Mouse (Mus musculus) adrenal gland, postnatal 10 days (tissue): ENCODE measurements around the gene Tbc1d10b. TPM values are rescaled to one million over a fixed set of nuclear protein-coding genes. Genes with fewer than 3 reads are reported as not detected.
"Not testable (repeated sequence)": the region's sequence is repeated elsewhere in the genome, so short reads cannot be mapped to it uniquely, and the experiment has no call there.

ENCODE experiments used
- DNase-seq: peaks from one replicate; pipeline ENCODE4 v3.0.0; 2021; ENCODE audit warnings: mixed read lengths
- total RNA-seq, 2 experiments: library from RNA; stranded (reverse); gene quantifications; 2 replicates each; pipeline ENCODE4 v1.2.3; 2021

Gene Tbc1d10b
- total RNA-seq, 2 experiments from 2014 or later, result 39.0 to 40.5 TPM

DNA sequence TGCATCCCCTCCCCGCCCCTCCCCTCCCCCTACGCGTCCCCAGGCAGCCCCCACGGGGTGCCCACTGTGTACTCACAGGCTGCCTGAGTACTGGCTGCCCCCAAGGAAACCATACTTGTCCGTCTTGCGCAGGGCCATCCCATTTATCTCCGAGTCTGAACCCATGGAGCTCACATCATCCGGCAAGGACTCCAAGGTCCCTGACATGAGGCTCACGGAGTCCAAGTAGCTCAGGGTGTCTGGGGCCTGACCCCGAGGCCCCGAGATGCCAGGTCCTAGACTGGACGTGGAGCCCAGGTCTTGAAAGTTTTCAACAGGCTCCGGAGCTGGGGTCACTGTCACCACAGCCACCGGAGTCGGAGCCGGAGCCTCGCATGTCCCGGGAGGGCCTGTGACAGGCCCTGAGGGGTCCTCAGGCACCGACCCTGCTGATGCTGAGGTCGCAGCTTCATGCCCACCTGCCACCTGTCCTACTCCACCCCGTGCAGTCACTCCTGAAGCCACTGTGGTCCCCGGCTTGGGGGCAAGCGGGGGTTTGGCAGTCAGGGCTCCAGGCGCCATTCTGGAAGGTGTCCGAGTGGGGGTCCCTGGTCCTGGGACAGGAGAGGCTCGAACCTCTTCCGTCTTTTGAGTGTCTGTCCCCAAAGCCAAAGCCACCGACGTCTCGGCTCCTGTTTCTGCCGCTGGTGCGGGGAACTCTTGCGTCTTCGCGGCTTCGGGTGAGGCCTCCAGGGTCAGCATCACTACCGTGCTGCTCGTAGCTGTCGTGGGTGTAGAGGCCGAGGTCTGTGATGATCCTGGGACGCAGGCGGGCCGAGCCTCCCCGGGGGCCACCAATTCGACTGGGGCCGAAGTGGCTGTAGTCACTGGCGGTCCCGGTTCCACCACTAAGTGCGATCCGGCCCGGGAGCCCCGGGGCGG, 634 bp downstream of the Tbc1d10b start:
- peak; percentile 36 for DNase-seq

GRCm38 (mm10) chr7:127206606-127207005, 1.7 kb downstream of the Tbc1d10b start:
- DNase-seq, result no peak

GRCm38 (mm10) chr7:127196484-127196883, 11.8 kb downstream of the Tbc1d10b start:
- DNase-seq, result no peak

DNA sequence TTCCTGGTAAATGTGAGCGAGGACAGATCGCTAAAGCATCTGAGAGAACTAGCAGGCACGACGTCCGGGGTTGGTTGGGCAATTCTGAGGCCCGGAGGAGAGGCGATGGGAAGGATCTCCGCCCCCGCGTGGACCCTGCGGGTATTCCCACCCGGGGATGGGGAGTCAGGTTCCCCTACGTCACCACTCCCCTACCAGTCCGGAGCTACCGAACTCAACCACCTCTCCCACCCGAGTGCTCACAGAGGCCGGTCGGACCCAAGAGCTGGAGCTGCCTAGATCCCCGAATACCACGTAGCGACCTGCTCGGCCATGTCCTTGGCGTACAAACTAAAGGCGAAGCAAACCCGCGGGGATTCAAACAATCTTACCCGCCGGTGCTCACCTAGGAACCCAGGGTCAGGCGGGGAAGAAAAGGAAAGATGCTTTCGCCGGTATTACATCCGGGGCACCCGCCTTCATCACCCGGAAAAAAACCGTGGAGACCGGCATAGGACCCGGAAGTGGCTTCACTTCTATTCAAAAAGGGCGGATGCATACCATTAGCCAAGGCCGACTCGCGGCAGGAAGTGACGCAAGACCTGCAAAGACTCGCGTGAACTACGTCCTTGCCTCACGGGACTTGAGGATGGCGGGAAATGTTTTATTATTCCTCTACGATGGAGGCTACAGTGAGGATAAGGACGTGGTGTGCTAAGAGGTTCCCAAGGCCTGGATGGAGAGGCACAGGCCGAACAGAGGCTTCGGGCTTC, 12.5 kb downstream of the Tbc1d10b start, which contains the start of gene Cd2bp2:
Gene Cd2bp2, minus strand, starts transcription at position 507 of the 752 bp plus-strand sequence.
- peak; percentile 96 for DNase-seq

DNA sequence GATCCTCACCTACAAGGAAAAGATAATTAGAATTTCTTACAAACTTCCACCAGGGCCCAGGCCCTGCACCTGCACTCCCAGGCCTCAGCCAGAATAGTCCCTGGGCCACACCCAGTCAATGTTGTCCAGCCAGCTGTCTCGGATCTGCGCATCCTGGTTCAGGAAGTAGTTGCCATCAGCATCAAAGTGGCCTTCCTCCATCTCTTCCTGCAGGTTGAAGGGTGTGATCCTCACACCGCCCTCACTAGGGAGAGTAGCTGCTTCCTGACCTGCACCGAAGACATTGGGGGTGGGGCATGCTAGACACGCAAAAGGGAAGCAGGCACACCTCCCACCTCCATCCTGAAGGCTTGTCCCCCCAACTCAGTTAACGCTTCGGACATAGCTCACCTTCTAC, 13.6 kb downstream of the Tbc1d10b start:
- DNase-seq, result no peak

- DNase-seq, result no peak
Measured at GRCm38 (mm10) chr7:127194011-127194632, 14.1 kb downstream of the Tbc1d10b start.

- DNase-seq, result no peak
Measured at GRCm38 (mm10) chr7:127192989-127193388, 15.3 kb downstream of the Tbc1d10b start.

- no peak for DNase-seq
Measured at GRCm38 (mm10) chr7:127190672-127191071, 17.6 kb downstream of the Tbc1d10b start.

- DNase-seq, result no peak
Measured at GRCm38 (mm10) chr7:127188305-127189276, 19.7 kb downstream of the Tbc1d10b start.

- DNase-seq, result no peak
Measured at GRCm38 (mm10) chr7:127187351-127187750, 20.9 kb downstream of the Tbc1d10b start.

DNA sequence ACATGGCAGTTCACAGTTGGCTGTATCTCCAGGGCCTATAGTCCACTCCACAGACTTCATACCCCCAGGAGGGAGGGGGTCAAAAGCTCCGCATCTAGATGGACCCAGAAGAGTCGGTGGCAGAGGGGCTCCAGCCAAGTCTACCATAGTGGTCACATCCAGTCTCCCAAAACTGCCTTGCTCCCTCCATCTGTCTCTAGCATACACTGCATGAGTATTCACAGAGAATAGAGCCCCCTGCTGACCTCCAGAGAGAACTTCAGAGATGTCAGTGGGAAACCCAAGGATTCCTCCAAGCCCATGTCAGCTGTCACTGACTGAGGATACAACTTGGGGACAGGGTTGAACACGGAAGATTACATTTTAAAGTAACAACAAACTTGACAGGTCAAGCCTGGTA, 22.7 kb downstream of the Tbc1d10b start:
- no peak for DNase-seq

DNA sequence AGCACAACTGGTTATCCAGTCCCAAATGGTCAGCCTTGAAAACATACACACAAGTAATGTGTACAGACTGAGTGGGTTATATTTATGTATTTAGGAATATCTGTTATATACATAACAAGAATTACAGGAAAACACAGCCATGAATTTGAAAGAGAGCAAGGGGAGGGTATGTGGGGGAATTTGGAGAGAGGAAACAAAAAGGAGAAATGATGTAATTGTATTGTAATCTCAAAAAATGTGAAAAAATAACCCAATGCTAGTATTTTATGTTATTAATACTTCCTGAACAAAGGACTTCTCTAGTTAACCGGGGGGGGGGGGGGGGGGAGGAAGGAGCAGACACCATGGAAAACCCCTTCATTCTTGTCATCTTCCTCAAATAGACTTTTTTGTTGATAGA, 23.5 kb downstream of the Tbc1d10b start:
- no peak for DNase-seq

DNA sequence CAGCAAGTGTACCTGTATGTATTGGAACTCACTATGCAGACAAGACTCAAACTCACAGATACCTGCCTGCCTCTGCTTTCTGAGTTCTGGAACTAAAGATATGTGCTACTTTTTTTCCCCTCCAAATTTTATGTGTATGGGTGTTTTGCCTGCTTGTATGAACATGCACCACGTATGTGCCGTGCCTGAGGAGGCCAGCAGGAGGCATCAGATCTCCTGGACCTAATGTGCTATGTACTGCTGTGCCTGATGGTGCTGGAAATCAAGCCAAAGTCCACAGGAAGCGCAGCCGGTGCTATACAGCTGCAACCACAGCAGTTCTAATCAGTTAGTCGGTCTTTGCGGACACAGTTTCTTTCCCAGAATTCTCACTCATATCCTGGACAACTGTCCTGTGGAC, 24.4 kb downstream of the Tbc1d10b start:
- DNase-seq, result no peak

DNA sequence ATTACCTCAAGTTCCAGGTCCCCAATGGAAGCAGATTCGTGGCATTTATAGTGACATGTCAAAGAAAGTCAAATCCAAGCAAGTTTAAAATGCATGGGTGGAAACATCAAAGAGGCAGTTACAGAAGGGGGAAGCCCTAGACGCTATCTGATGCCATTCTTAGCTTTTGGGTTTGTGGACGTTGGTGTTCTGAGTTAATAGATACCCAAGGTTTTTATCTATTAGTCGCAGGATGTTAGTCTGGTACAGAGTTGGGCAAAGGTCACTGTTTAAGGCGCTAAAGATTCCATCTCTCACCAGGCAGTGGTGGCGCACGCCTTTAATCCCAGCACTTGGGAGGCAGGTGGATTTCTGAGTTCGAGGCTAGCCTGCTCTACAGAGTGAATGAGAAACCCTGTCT, 24.9 kb downstream of the Tbc1d10b start:
- DNase-seq, result no peak

GRCm38 (mm10) chr7:127181724-127182123, 26.5 kb downstream of the Tbc1d10b start:
- DNase-seq, result not testable (repeated sequence)

GRCm38 (mm10) chr7:127180783-127181182, 27.5 kb downstream of the Tbc1d10b start:
- no peak for DNase-seq

- DNase-seq, result no peak
Measured at GRCm38 (mm10) chr7:127176937-127177336, 31.3 kb downstream of the Tbc1d10b start.

GRCm38 (mm10) chr7:127166501-127166900, 41.8 kb downstream of the Tbc1d10b start:
- DNase-seq, result no peak

- no peak for DNase-seq
Measured at GRCm38 (mm10) chr7:127165607-127166493, 42.4 kb downstream of the Tbc1d10b start.

DNA sequence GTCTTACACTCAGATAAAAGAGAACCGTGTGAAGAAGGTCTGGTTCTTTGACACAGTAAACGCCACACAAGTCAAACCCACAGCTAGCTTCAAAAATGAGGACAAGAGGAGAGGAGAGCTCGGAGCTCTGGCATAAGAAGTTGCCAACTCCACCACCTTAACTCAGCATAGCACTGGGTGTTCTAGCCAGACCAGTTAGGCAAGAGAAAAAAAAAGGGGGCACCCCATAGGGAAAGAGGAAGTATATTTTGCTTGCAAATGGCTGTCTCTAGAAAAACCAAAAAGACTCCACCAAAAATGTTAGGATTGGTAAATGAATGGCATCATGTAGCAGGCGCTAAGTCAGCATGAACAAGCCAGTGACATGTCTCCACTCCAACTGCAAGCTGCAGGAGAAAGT, 44.3 kb downstream of the Tbc1d10b start:
- no peak for DNase-seq
